Mouse (Mus musculus): ENCODE measurements at regions not wholly inside any gene's neighbourhood (a gene's known extent, or its start where the extent isn't known, plus 50 kb on each side); places are given as distances from the start of the nearest gene placed in this dataset.

- TF ChIP-seq POLR2A (IDR thresholded peaks at IDR 0.05; ENCODE audit: low read depth, low read length) (no peak), CTCF (conservative IDR thresholded peaks at IDR 0.05; ENCODE audit: insufficient read depth, insufficient read length, low read depth, low read length) (0 out of 2 replicates have a peak, but pooled peaks have one; percentile 19)
Measured at GRCm38 (mm10) chr2:12001938-12002899, 224.5 kb downstream of the Ankrd16 start.
